In genomic region chr10:99388526-99388925, GRCm38 (mm10) we compare ENCODE assay signal across 25 mouse cellular contexts.
DNase-seq lines count a peak whose midpoint lies in the region; ATAC-seq and TF ChIP-seq lines count a peak whose summit lies in the region.
"Had no signal": no experiment of that assay in that cellular context is flagged by ENCODE, and none has a peak within 500 bp of the region (broad histone marks: within the 10 kb centered on the region; RNA-seq: fewer than 3 reads in every experiment).

No protein-coding gene starts in this region.

- no peak overlapping the region for H3K4me3 ChIP-seq in kidney, embryonic 14.5 days (ENCODE audit: low read length)
- H3K4me3 ChIP-seq in limb, embryonic 10.5 days = no peak overlapping the region
- no peak overlapping the region for H3K4me3 ChIP-seq in layer of hippocampus, adult 2 months
- H3K4me3 ChIP-seq: gastrocnemius, adult 2 months; heart, embryonic 13.5 days; lung, embryonic 15.5 days; midbrain, embryonic 12.5 days; neural tube, embryonic 13.5 days; stomach, embryonic 15.5 days had no signal

- DNase-seq in kidney, adult 18-20 months = peak; percentile 13
- DNase-seq in adrenal gland, adult 2 months = peak; percentile 88
- DNase-seq in adrenal gland, postnatal 36 days = peak; percentile 81 to 83
- DNase-seq in limb, embryonic 10.5 days (ENCODE audit: low spot score) = no peak
- no peak for DNase-seq in layer of hippocampus, adult 2 months (ENCODE audit: low spot score in 2 of 2)
- DNase-seq in lung, postnatal 10 days = no peak
- DNase-seq: B cell, adult 2 months; cerebellum, adult 11-12 months; cerebellum, postnatal 25 days; embryo, embryonic 11 days; gastrocnemius, adult 2 months; heart, postnatal 36 days; right cerebral cortex, postnatal 25 days; thymus, postnatal 14 days had no signal

- no peak for TF ChIP-seq CTCF in layer of hippocampus, adult 2 months (conservative IDR thresholded peaks at IDR 0.05)

- H3K9me3 ChIP-seq in kidney, embryonic 14.5 days (ENCODE audit: control insufficient read depth, low read length) = no peaks in the 10 kb centered on the region
- H3K9me3 ChIP-seq in limb, embryonic 10.5 days (replicated peaks) = no peaks in the 10 kb centered on the region
- H3K9me3 ChIP-seq: heart, embryonic 13.5 days; lung, embryonic 15.5 days; midbrain, embryonic 12.5 days; neural tube, embryonic 13.5 days; stomach, embryonic 15.5 days had no signal

- no peaks in the 10 kb centered on the region for H3K4me1 ChIP-seq in kidney, embryonic 14.5 days (ENCODE audit: control insufficient read depth, insufficient read depth, low read length)
- peaks cover 65% of the 10 kb centered on the region for H3K4me1 ChIP-seq in limb, embryonic 10.5 days
- H3K4me1 ChIP-seq: lung, embryonic 15.5 days; midbrain, embryonic 12.5 days; neural tube, embryonic 13.5 days; stomach, embryonic 15.5 days had no signal

- no peak overlapping the region for H3K9ac ChIP-seq in kidney, embryonic 14.5 days (ENCODE audit: low read depth, low read length)
- H3K9ac ChIP-seq: heart, embryonic 13.5 days; liver, embryonic 14.5 days; lung, embryonic 15.5 days; midbrain, embryonic 12.5 days; neural tube, embryonic 13.5 days; stomach, embryonic 15.5 days had no signal

- H3K4me2 ChIP-seq in kidney, embryonic 14.5 days (replicated peaks; ENCODE audit: low read depth, low read length) = no peak overlapping the region
- H3K4me2 ChIP-seq: heart, embryonic 13.5 days; lung, embryonic 15.5 days; midbrain, embryonic 12.5 days; neural tube, embryonic 13.5 days; stomach, embryonic 15.5 days had no signal

- no peaks in the 10 kb centered on the region for H3K27me3 ChIP-seq in kidney, embryonic 14.5 days (ENCODE audit: control insufficient read depth, insufficient read depth, low read length)
- no peaks in the 10 kb centered on the region for H3K27me3 ChIP-seq in limb, embryonic 10.5 days (ENCODE audit: low read depth, poor library complexity, severe bottlenecking)
- H3K27me3 ChIP-seq: heart, embryonic 13.5 days; lung, embryonic 15.5 days; midbrain, embryonic 12.5 days; neural tube, embryonic 13.5 days; stomach, embryonic 15.5 days had no signal

- WGBS in kidney, embryonic 14.5 days = 82% methylated on average over 7 of the region's 7 CpGs
- 93% methylated on average over 7 of the region's 7 CpGs for WGBS in limb, embryonic 10.5 days

- no peaks in the 10 kb centered on the region for H3K36me3 ChIP-seq in kidney, embryonic 14.5 days (ENCODE audit: control insufficient read depth, insufficient read depth, low read length)
- no peaks in the 10 kb centered on the region for H3K36me3 ChIP-seq in limb, embryonic 10.5 days
- H3K36me3 ChIP-seq: heart, embryonic 13.5 days; lung, embryonic 15.5 days; midbrain, embryonic 12.5 days; neural tube, embryonic 13.5 days; stomach, embryonic 15.5 days had no signal

- H3K27ac ChIP-seq in kidney, embryonic 14.5 days (ENCODE audit: low read depth, low read length) = no peak overlapping the region
- H3K27ac ChIP-seq in limb, embryonic 10.5 days = peak overlapping the region; percentile 56
- H3K27ac ChIP-seq in layer of hippocampus, adult 2 months = no peak overlapping the region
- H3K27ac ChIP-seq: gastrocnemius, adult 2 months; heart, embryonic 13.5 days; liver, embryonic 14.5 days; lung, embryonic 15.5 days; macrophage; midbrain, embryonic 12.5 days; neural tube, embryonic 13.5 days; stomach, embryonic 15.5 days had no signal

- ATAC-seq in kidney, embryonic 14.5 days (ENCODE audit: low FRiP score, low TSS enrichment) = no peak
- ATAC-seq in monocyte, adult 5-6 weeks (replicated peaks; ENCODE audit: insufficient number of reproducible peaks, low FRiP score, low TSS enrichment, poor library complexity, severe bottlenecking) = no peak
- ATAC-seq: hindbrain, embryonic 16.5 days; intestine, postnatal 0 days had no signal

Comparison
In these comparisons a context has a peak if more than half of its experiments do, and no peak if none do; other contexts are left out.
1. DNase-seq: peak in kidney, adult 18-20 months (single experiment), adrenal gland, adult 2 months (single experiment) and adrenal gland, postnatal 36 days (2 of 2); none in limb, embryonic 10.5 days (single experiment), layer of hippocampus, adult 2 months (0 of 2) and lung, postnatal 10 days (single experiment).